Mouse (Mus musculus): ENCODE measurements around the gene Slbp. TPM values are rescaled to one million over a fixed set of nuclear protein-coding genes. Genes with fewer than 3 reads are reported as not detected.

The Slbp gene
- total and polyA plus RNA-seq, 3 experiments = 233 to 731 (median 255) TPM

- no peak overlapping the region for H3K27ac ChIP-seq (ENCODE audit: control insufficient read depth, low read depth, low read length)
- no peaks in the 10 kb centered on the region for H3K27me3 ChIP-seq (ENCODE audit: control insufficient read depth in 1 of 2, insufficient read depth in 2 of 2, low read length in 2 of 2)
Measured at GRCm38 (mm10) chr5:33635361-33635760, 17.0 kb downstream of the Slbp start.

GRCm38 (mm10) chr5:33632526-33632925 is 19.8 kb downstream of the Slbp start:
- H3K27me3 ChIP-seq (ENCODE audit: control insufficient read depth in 1 of 2, insufficient read depth in 2 of 2, low read length in 2 of 2) = no peaks in the 10 kb centered on the region
- no peak for TF ChIP-seq NRF1 (IDR thresholded peaks at IDR 0.05; ENCODE audit: insufficient read depth, low read depth, low read length, poor library complexity, severe bottlenecking)
- no peak for TF ChIP-seq ZMIZ1 (IDR thresholded peaks at IDR 0.05; ENCODE audit: low read depth, low read length)
- no peak for TF ChIP-seq POLR2A (IDR thresholded peaks at IDR 0.05; ENCODE audit: control insufficient read depth in 1 of 2, insufficient read depth in 1 of 2, low read depth in 1 of 2, low read length in 2 of 2, poor library complexity in 1 of 2)
- no peak for TF ChIP-seq KAT2A (conservative IDR thresholded peaks at IDR 0.05; ENCODE audit: low read depth, low read length)
- TF ChIP-seq E2F4 (IDR thresholded peaks at IDR 0.05; ENCODE audit: borderline replicate concordance, low read depth, low read length) = no peak
- no peak for TF ChIP-seq USF1 (IDR thresholded peaks at IDR 0.05; ENCODE audit: low read depth, low read length)
- TF ChIP-seq RCOR1 (IDR thresholded peaks at IDR 0.05; ENCODE audit: low read depth, low read length) = no peak
- TF ChIP-seq CHD2 (IDR thresholded peaks at IDR 0.05; ENCODE audit: low read length) = no peak
- TF ChIP-seq USF2 (IDR thresholded peaks at IDR 0.05; ENCODE audit: borderline replicate concordance in 1 of 2, insufficient read depth in 1 of 2, low read depth in 1 of 2, low read length in 2 of 2) = no peak
- no peak for TF ChIP-seq ZNF384 (IDR thresholded peaks at IDR 0.05; ENCODE audit: low read depth, low read length)
- TF ChIP-seq TBP (IDR thresholded peaks at IDR 0.05; ENCODE audit: low read depth, low read length) = no peak

More at GRCm38 (mm10) chr5:33635361-33635760, 17.0 kb downstream of the Slbp start:
- Histone ChIP-seq H3K9me3 (replicated peaks; ENCODE audit: insufficient read depth, low read length) (no peaks in the 10 kb centered on the region), H3K4me1 (ENCODE audit: control insufficient read depth in 1 of 2, insufficient read depth in 2 of 2, low read length in 2 of 2) (peaks cover 3 to 11% of the 10 kb centered on the region in 2 experiments; a peak in 3 of 4 replicates), H3K4me3 (ENCODE audit: control insufficient read depth in 1 of 2, insufficient read depth in 1 of 2, low read depth in 2 of 2, low read length in 2 of 2) (no peak overlapping the region), H3K9ac (ENCODE audit: control insufficient read depth, low read depth, low read length, poor library complexity, severe bottlenecking) (no peak overlapping the region), H3K79me2 (ENCODE audit: control insufficient read depth, insufficient read depth, low read length, poor library complexity) (no peaks in the 10 kb centered on the region), H3K36me3 (ENCODE audit: control insufficient read depth in 1 of 2, insufficient read depth in 2 of 2, low read length in 2 of 2) (peaks cover 3 to 7% of the 10 kb centered on the region in 2 experiments)
- DNase-seq (ENCODE audit: low read depth, low spot score) = no peak
- TF ChIP-seq MEF2A (IDR thresholded peaks at IDR 0.05; ENCODE audit: extremely low read depth, insufficient replicate concordance, low read depth, low read length, poor library complexity, severe bottlenecking) (no peak), JUND (IDR thresholded peaks at IDR 0.05; ENCODE audit: low read depth, low read length) (no peak), ZC3H11A (IDR thresholded peaks at IDR 0.05; ENCODE audit: low read depth, low read length) (no peak), MYB (IDR thresholded peaks at IDR 0.05; ENCODE audit: low read depth, low read length) (no peak), MAFK (IDR thresholded peaks at IDR 0.05; ENCODE audit: borderline replicate concordance, low read depth, low read length) (no peak), MAX (IDR thresholded peaks at IDR 0.05; ENCODE audit: low read length) (no peak), GATA1 (IDR thresholded peaks at IDR 0.05; ENCODE audit: low read depth, low read length) (no peak)

More at GRCm38 (mm10) chr5:33632526-33632925, 19.8 kb downstream of the Slbp start:
- DNase-seq (ENCODE audit: low read depth, low spot score) = no peak
- H3K79me2 ChIP-seq (ENCODE audit: control insufficient read depth, insufficient read depth, low read length, poor library complexity) = peaks cover 12% of the 10 kb centered on the region
- H3K9ac ChIP-seq (ENCODE audit: control insufficient read depth, low read depth, low read length, poor library complexity, severe bottlenecking) = no peak overlapping the region
- H3K27ac ChIP-seq (ENCODE audit: control insufficient read depth, low read depth, low read length) = no peak overlapping the region
- H3K4me3 ChIP-seq (ENCODE audit: control insufficient read depth in 1 of 2, insufficient read depth in 1 of 2, low read depth in 2 of 2, low read length in 2 of 2) = no peak overlapping the region
- peaks cover 7 to 13% of the 10 kb centered on the region in 2 experiments; a peak in 3 of 4 replicates for H3K4me1 ChIP-seq (ENCODE audit: control insufficient read depth in 1 of 2, insufficient read depth in 2 of 2, low read length in 2 of 2)
- no peaks in the 10 kb centered on the region for H3K9me3 ChIP-seq (replicated peaks; ENCODE audit: insufficient read depth, low read length)
- H3K36me3 ChIP-seq (ENCODE audit: control insufficient read depth in 1 of 2, insufficient read depth in 2 of 2, low read length in 2 of 2) = peaks cover 0 to 6% of the 10 kb centered on the region in 2 experiments; a peak in 2 of 4 replicates

All from MEL (cell line).